Mouse (Mus musculus) gastrocnemius, postnatal 36 days (tissue): ENCODE measurements around the gene Olfr598. TPM values are rescaled to one million over a fixed set of nuclear protein-coding genes. Genes with fewer than 3 reads are reported as not detected.
"Not testable (repeated sequence)": the region's sequence is repeated elsewhere in the genome, so short reads cannot be mapped to it uniquely, and the experiment has no call there.

ENCODE experiments used
- DNase-seq, 2 experiments: peaks; one replicate each; pipeline ENCODE4 v3.0.0; 2022
- intact Hi-C: fragments of 180-260 bp; cut with DNase I; formaldehyde crosslinking; loops from one replicate; pipeline ENCODE4 v1.15.1; 2025
- long read RNA-seq, 2 experiments: library from polyadenylated mRNA; stranded (forward); transcript quantifications; one replicate each; pipeline ENCODE4 v2.0.0; 2021
- total RNA-seq, 2 experiments: library from RNA; stranded (reverse); gene quantifications; 2 replicates each; pipeline ENCODE4 v1.2.3; 2021

The Olfr598 gene
- total RNA-seq, result not detected
- long read RNA-seq, experiment 1, result 0 reads
- long read RNA-seq, experiment 2, result 0 reads

DNA sequence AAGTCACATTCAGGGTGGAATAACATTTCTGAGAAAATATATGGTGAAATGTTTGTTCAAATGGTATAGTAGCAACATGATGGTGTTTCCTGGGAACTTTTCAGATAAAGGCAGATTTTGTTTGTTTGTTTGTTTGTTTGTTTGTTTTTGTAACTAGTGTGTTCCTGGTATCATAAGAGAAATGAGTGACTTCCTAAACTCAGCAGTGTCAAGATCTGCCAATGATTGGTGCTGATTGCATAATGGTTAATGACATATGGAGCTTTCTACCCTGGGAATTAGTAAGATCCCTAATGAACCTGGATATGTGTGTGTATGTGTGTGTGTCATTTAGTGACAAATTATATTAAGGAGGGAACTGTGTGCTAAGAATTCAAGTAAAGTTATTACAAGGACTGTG, at the start of gene Olfr598:
TSS of gene Olfr598 (plus strand) at position 301 of the 400 bp plus-strand sequence.
- intact Hi-C loops, result no loop called here

DNA sequence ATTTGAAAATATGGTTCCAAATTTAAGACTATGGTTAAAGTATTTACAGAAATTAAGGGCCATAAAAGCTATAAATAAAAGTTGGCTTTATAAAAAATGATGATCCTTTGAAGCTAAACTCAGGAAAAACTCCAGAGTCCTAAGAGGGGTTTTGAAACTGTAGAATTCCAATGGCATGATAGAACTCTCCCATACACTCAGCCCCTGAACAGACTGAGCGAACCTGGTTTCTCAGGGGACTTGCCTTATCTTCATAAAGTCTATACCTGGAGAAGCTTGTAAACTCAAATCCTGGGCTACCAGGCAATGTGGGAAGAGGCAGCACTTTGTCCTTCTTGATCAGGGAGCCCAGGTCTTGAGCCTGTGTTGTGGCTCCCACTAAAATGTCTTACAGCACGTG, 18.0 kb upstream of the Olfr598 start, which contains the start of gene Olfr596:
TSS of gene Olfr596 (plus strand) at position 301 of the 400 bp plus-strand sequence.
- intact Hi-C loops, DNase-seq: not testable (repeated sequence)

More for the DNA sequence above, at the start of gene Olfr598:
- DNase-seq, result no peak

DNA sequence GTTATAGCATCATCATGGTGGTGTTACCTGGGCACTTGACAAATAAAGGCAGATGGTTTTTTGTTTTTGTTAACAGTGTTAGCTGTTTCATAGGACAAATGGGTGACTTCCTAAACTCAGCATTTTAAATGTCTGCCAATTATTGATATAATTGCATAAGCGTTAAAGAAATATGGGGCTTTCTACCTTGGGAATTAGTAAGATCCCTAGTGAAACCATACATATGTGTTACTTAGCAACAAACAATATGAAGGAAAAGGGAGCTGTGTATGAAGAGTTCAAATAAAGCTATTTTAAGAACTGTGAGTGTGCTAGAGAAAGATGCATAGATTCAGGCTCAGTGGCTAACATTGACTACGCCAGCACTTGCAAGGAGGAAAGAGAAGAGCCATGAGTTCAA, 7.4 kb upstream of the Olfr598 start, which contains the start of gene Olfr597:
TSS of gene Olfr597 (plus strand) at position 301 of the 400 bp plus-strand sequence.
- intact Hi-C loops, DNase-seq: not testable (repeated sequence)

DNA sequence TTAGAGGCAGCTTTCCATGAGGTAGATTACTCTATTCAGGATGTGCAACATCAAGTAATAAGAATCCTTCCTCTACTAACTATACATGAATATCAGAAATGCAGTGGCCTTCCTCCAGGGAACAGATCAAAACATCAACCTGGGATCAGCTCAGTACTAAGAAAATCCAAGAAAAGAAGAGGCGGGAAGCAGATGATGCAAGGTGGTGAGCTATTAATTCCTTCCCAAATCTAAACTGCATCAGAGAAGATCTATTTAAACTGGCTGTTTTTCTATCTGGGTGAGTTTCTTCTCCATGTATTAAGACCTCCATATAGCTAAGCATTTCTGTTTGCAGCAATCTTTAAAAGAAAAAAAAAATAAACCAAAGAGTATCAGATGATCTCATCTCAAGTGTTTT, 12.2 kb downstream of the Olfr598 start, which contains the start of gene Olfr599:
TSS of gene Olfr599 (plus strand) at position 301 of the 400 bp plus-strand sequence.
- no peak for DNase-seq
- intact Hi-C loops, result no loop called here

DNA sequence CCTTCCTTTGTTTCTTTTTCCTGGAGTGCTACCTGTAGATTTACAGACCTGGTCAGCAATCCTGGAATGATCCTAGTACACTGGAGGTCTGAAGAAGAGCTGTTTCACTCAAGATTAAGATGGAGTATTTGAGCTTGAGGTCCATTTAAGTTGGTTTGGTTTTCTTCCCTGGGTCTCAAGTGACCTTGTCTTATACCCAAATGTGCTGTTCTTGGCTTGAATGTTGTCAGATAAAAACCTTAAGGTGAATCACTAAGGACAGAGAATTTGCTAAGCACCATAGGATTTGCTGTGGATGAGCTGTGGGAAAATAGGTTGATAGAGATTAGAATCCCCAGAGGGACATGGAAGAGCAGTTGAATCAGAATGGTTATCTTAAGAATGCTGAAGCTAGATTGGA, 26.2 kb downstream of the Olfr598 start, which contains the start of gene Olfr600:
TSS of gene Olfr600 (minus strand) at position 101 of the 400 bp plus-strand sequence.
- no peak for DNase-seq
- intact Hi-C loops, result no loop called here

GRCm38 (mm10) chr7:103362555-103362954, 39.2 kb downstream of the Olfr598 start, which contains the start of gene Olfr601:
Gene Olfr601, minus strand, starts transcription at chr7:103362655.
- DNase-seq, result no peak

More at GRCm38 (mm10) chr7:103362555-103362954, 39.2 kb downstream of the Olfr598 start, which contains the start of gene Olfr601:
- intact Hi-C loops, result no loop called here

Other genes starting within 250 kb of the Olfr598 start
- gene Olfr584, start 241.7 kb upstream of the Olfr598 start, total RNA-seq, result not detected
- gene Olfr585, start 225.8 kb upstream of the Olfr598 start, total RNA-seq, result not detected
- not detected for gene Olfr586, start 197.9 kb upstream of the Olfr598 start, total RNA-seq
- not detected for gene Olfr588-ps1, start 182.7 kb upstream of the Olfr598 start, total RNA-seq
- not detected for gene Olfr589, start 167.2 kb upstream of the Olfr598 start, total RNA-seq
- gene Olfr591, start 145.2 kb upstream of the Olfr598 start, total RNA-seq, result not detected
- gene Olfr592, start 138.8 kb upstream of the Olfr598 start, total RNA-seq, result not detected
- not detected for gene Olfr593, start 111.7 kb upstream of the Olfr598 start, total RNA-seq
- gene Olfr594, start 106.6 kb upstream of the Olfr598 start, total RNA-seq, result not detected
- gene Usp17ld, start 71.1 kb upstream of the Olfr598 start, total RNA-seq, result not detected
- gene Olfr596, start 17.9 kb upstream of the Olfr598 start, total RNA-seq, result not detected
- gene Olfr597, start 7.3 kb upstream of the Olfr598 start, total RNA-seq, result not detected
- not detected for gene Olfr599, start 12.3 kb downstream of the Olfr598 start, total RNA-seq
- gene Olfr600, start 26.1 kb downstream of the Olfr598 start, total RNA-seq, result not detected
- not detected for gene Olfr601, start 39.1 kb downstream of the Olfr598 start, total RNA-seq
- gene Olfr603, start 62.6 kb downstream of the Olfr598 start, total RNA-seq, result not detected
- gene Usp17lc, start 91.5 kb downstream of the Olfr598 start, total RNA-seq, result not detected
- not detected for gene Olfr605, start 121.9 kb downstream of the Olfr598 start, total RNA-seq
- not detected for gene Olfr606, start 125.5 kb downstream of the Olfr598 start, total RNA-seq
- gene Olfr607, start 140.6 kb downstream of the Olfr598 start, total RNA-seq, result not detected
- gene Olfr608, start 146.3 kb downstream of the Olfr598 start, total RNA-seq, result not detected
- gene Olfr609, start 174.5 kb downstream of the Olfr598 start, total RNA-seq, result not detected
- gene Olfr610, start 188.6 kb downstream of the Olfr598 start, total RNA-seq, result not detected
- not detected for gene Olfr611, start 197.3 kb downstream of the Olfr598 start, total RNA-seq
- gene Olfr612, start 219.1 kb downstream of the Olfr598 start, total RNA-seq, result not detected
- gene Olfr613, start 224.5 kb downstream of the Olfr598 start, total RNA-seq, result not detected
- not detected for gene Olfr615, start 232.5 kb downstream of the Olfr598 start, total RNA-seq
- not detected for gene Olfr616, start 245.6 kb downstream of the Olfr598 start, total RNA-seq
- gene Olfr617, start 249.5 kb downstream of the Olfr598 start, total RNA-seq, result not detected